Mouse (Mus musculus) MEL (cell line): ENCODE measurements around the gene F2r. TPM values are rescaled to one million over a fixed set of nuclear protein-coding genes. Genes with fewer than 3 reads are reported as not detected.

Source experiments
- DNase-seq: peaks from one replicate; pipeline ENCODE4 v3.0.0; 2011; ENCODE audit warnings: low read depth, low spot score
- H3K27ac ChIP-seq: 2 replicates; pipeline ENCODE4 v1.5.1; 2012; ENCODE audit warnings: low read depth, mild to moderate bottlenecking, control low read depth, low read length, moderate library complexity; ENCODE audit not compliant: control insufficient read depth
- H3K27me3 ChIP-seq, 2 experiments: fragments of 150-350 bp in 1 of 2; sonication (generic) in 1 of 2; 2 replicates each; pipeline ENCODE4 v1.6.1; 2012; ENCODE audit warnings: low read length in 2 of 2, mild to moderate bottlenecking in 2 of 2, improper control_type of control experiment in 1 of 2, moderate library complexity in 1 of 2; ENCODE audit not compliant: insufficient read depth in 2 of 2, control insufficient read depth in 1 of 2
- H3K36me3 ChIP-seq, 2 experiments: 2 replicates each; pipeline ENCODE4 v1.6.1; 2012 to 2014; ENCODE audit warnings: low read length in 2 of 2, improper control_type of control experiment in 1 of 2, inconsistent platforms in 1 of 2, mild to moderate bottlenecking in 1 of 2; ENCODE audit not compliant: insufficient read depth in 2 of 2, control insufficient read depth in 1 of 2
- H3K4me1 ChIP-seq, 2 experiments: fragments of 150-350 bp in 1 of 2; sonication (generic) in 1 of 2; 2 replicates each; pipeline ENCODE4 v1.6.1; 2012; ENCODE audit warnings: low read length in 2 of 2, improper control_type of control experiment in 1 of 2, mild to moderate bottlenecking in 1 of 2; ENCODE audit not compliant: insufficient read depth in 2 of 2, control insufficient read depth in 1 of 2
- H3K4me3 ChIP-seq, 2 experiments: fragments of 150-350 bp in 1 of 2; sonication (generic) in 1 of 2; 2 replicates each; pipeline ENCODE4 v1.5.1; 2012; ENCODE audit warnings: low read depth in 2 of 2, low read length in 2 of 2, mild to moderate bottlenecking in 2 of 2, moderate library complexity in 2 of 2, control low read depth in 1 of 2, improper control_type of control experiment in 1 of 2; ENCODE audit not compliant: control insufficient read depth in 1 of 2, insufficient read depth in 1 of 2
- H3K79me2 ChIP-seq: 2 replicates; pipeline ENCODE4 v1.6.1; 2012; ENCODE audit warnings: mild to moderate bottlenecking, low read length, moderate library complexity; ENCODE audit not compliant: control insufficient read depth, poor library complexity, insufficient read depth
- H3K9ac ChIP-seq: 2 replicates; pipeline ENCODE4 v1.6.1; 2012; ENCODE audit warnings: low read depth, mild to moderate bottlenecking, control low read depth, low read length, moderate library complexity; ENCODE audit not compliant: control insufficient read depth, poor library complexity, severe bottlenecking
- H3K9me3 ChIP-seq: fragments of 150-350 bp; sonication (generic); replicated peaks from 2 replicates; pipeline ENCODE4 v1.6.1; 2012; ENCODE audit warnings: mild to moderate bottlenecking, low read length, improper control_type of control experiment, moderate library complexity; ENCODE audit not compliant: insufficient read depth
- BHLHE40 ChIP-seq: IDR thresholded peaks from 2 replicates; pipeline ENCODE4 v1.6.1; 2012; ENCODE audit warnings: low read depth, mild to moderate bottlenecking, inconsistent platforms, low read length, improper control_type of control experiment, borderline replicate concordance
- CHD2 ChIP-seq: IDR thresholded peaks from 2 replicates; pipeline ENCODE4 v1.6.1; 2011; ENCODE audit warnings: low read length, improper control_type of control experiment
- CTCF ChIP-seq, 3 experiments: IDR thresholded peaks in 2 of 3; conservative IDR thresholded peaks in 1 of 3; 2 replicates each; pipeline ENCODE4 v1.5.1; 2011 to 2012; ENCODE audit warnings: low read length in 3 of 3, low read depth in 2 of 3, mild to moderate bottlenecking in 2 of 3, improper control_type of control experiment in 1 of 3, inconsistent platforms in 1 of 3, mixed read lengths in 1 of 3, moderate library complexity in 1 of 3; ENCODE audit not compliant: control insufficient read depth in 1 of 3, insufficient read depth in 1 of 3, poor library complexity in 1 of 3, severe bottlenecking in 1 of 3
- ELF1 ChIP-seq: IDR thresholded peaks from 2 replicates; pipeline ENCODE4 v1.6.1; 2014; ENCODE audit warnings: low read depth, mild to moderate bottlenecking, inconsistent platforms, low read length, improper control_type of control experiment, moderate library complexity
- KAT2A ChIP-seq: conservative IDR thresholded peaks from 2 replicates; pipeline ENCODE4 v1.6.1; 2012; ENCODE audit warnings: low read depth, low read length, improper control_type of control experiment, inconsistent platforms
- MAX ChIP-seq: IDR thresholded peaks from 2 replicates; pipeline ENCODE4 v1.6.1; 2011; ENCODE audit warnings: low read length, improper control_type of control experiment
- MYC ChIP-seq: IDR thresholded peaks from 2 replicates; pipeline ENCODE4 v1.6.1; 2011; ENCODE audit warnings: low read depth, mild to moderate bottlenecking, low read length, improper control_type of control experiment, moderate library complexity
- NRF1 ChIP-seq: IDR thresholded peaks from 2 replicates; pipeline ENCODE4 v1.6.1; 2014; ENCODE audit warnings: low read depth, mild to moderate bottlenecking, inconsistent platforms, low read length, improper control_type of control experiment, moderate library complexity; ENCODE audit not compliant: poor library complexity, insufficient read depth, severe bottlenecking
- POLR2AphosphoS2 ChIP-seq: IDR thresholded peaks from 2 replicates; pipeline ENCODE4 v1.6.1; 2011; ENCODE audit warnings: low read length, improper control_type of control experiment
- POLR2AphosphoS5 ChIP-seq: IDR thresholded peaks from 2 replicates; pipeline ENCODE4 v1.6.1; 2012; ENCODE audit warnings: low read depth, borderline replicate concordance, mild to moderate bottlenecking, inconsistent platforms, low read length, moderate library complexity, mixed read lengths
- RCOR1 ChIP-seq: IDR thresholded peaks from 2 replicates; pipeline ENCODE4 v1.6.1; 2012; ENCODE audit warnings: low read depth, mild to moderate bottlenecking, inconsistent platforms, low read length, improper control_type of control experiment
- SIN3A ChIP-seq: IDR thresholded peaks from 2 replicates; pipeline ENCODE4 v1.6.1; 2012; ENCODE audit warnings: low read length, improper control_type of control experiment, inconsistent platforms
- SMC3 ChIP-seq: IDR thresholded peaks from 2 replicates; pipeline ENCODE4 v1.6.1; 2011; ENCODE audit warnings: low read depth, low read length, improper control_type of control experiment
- UBTF ChIP-seq: IDR thresholded peaks from 2 replicates; pipeline ENCODE4 v1.6.1; 2012; ENCODE audit warnings: low read depth, mild to moderate bottlenecking, inconsistent platforms, low read length, improper control_type of control experiment, moderate library complexity, borderline replicate concordance; ENCODE audit not compliant: insufficient read depth
- USF1 ChIP-seq: IDR thresholded peaks from 2 replicates; pipeline ENCODE4 v1.6.1; 2014; ENCODE audit warnings: low read depth, mild to moderate bottlenecking, inconsistent platforms, low read length, improper control_type of control experiment, moderate library complexity
- polyA plus RNA-seq, 2 experiments: library from polyadenylated mRNA; stranded (reverse) in 1 of 2; unstranded in 1 of 2; fragments of >175 nt in 1 of 2; fragments of >200 nt in 1 of 2; gene quantifications; 2 replicates each; pipeline versions ENCODE4 v1.2.1 to v1.2.4; 2012; ENCODE audit warnings: low replicate concordance in 2 of 2, low read depth in 1 of 2; ENCODE audit not compliant: insufficient read length in 2 of 2, insufficient read depth in 1 of 2, missing spikeins in 1 of 2
- total RNA-seq: library from RNA; depleted of rRNA; stranded (reverse); fragments of 300-350 nt; gene quantifications from 2 replicates; pipeline ENCODE4 v1.2.3, GENCODE M21; 2012; rRNA removed

Gene F2r
- total and polyA plus RNA-seq, 3 experiments = 19.1 to 32.7 TPM; not detected in 1

DNA sequence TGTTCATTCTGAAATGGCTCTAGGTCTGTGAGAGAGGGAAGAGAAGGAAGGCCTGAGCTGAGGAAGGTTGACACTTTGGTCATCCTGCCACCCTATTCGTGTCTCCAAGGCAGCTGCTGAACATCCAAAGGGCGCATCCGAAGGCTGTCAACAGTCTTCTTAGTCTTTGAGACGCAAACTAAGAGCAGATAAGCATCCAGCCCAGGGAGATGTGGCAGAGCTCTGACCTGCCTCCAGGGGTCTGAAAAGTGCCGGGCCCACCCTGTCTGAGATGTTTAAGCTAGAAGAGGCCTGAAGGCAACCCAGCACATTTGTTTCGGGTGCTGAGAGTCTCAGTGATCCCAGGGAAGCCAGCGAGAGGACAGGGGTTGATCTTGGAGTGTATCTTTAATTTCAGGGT lies 61.0 kb downstream of the F2r start:
- no peaks in the 10 kb centered on the region for H3K79me2 ChIP-seq
- no peaks in the 10 kb centered on the region for H3K36me3 ChIP-seq
- no peak overlapping the region for H3K27ac ChIP-seq
- H3K9me3 ChIP-seq = no peaks in the 10 kb centered on the region
- no peaks in the 10 kb centered on the region; a peak in 1 of 4 replicates for H3K4me1 ChIP-seq
- no peak for DNase-seq
- H3K27me3 ChIP-seq = 0 out of 4 replicates have a peak, but pooled peaks cover 0 to 3% of the 10 kb centered on the region in 2 experiments
- H3K9ac ChIP-seq = no peak overlapping the region
- TF ChIP-seq POLR2AphosphoS2 (no peak), KAT2A (no peak), USF1 (no peak), BHLHE40 (no peak), CHD2 (no peak), SMC3 (no peak), UBTF (no peak), MYC (no peak), MAX (no peak), ELF1 (no peak), POLR2AphosphoS5 (no peak), SIN3A (no peak), RCOR1 (no peak), NRF1 (no peak)
- H3K4me3 ChIP-seq = no peak overlapping the region

DNA sequence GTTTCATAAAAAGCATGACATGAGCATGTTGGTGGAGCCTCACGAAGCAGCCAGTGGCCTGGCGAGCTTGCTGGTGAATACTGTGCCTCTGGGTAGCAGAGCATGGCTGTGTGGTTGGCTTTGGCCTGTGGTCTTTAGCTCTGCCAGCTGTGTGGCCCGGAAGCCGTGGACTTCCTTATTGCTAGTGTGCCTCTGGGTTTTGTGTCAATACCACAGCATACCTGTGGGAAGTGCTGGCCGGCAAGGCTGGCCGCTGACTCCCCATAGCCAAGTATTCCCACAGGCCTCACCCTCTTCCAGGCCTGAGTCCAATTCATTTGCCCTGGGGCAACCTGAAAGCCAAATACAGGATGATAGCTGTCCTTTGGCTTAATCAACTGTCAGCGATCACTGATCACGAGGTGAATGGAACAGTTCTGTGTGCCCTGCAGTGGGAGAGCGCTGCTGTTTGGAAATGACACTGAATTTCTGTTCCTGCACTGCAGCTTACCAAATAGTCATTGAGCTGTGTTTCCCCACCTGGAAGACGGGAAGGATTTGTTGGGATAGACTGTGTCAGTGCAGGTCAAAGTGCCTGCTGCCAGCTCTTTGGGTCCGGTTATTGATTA lies 64.3 kb downstream of the F2r start:
- DNase-seq = no peak
- no peaks in the 10 kb centered on the region for H3K36me3 ChIP-seq

More for the DNA sequence above, 64.3 kb downstream of the F2r start:
- no peaks in the 10 kb centered on the region for H3K79me2 ChIP-seq
- TF ChIP-seq CHD2 (no peak), POLR2AphosphoS2 (no peak), CTCF (IDR thresholded peaks at IDR 0.05 in 2 of 3, conservative IDR thresholded peaks at IDR 0.05 in 1 of 3; ENCODE audit: control insufficient read depth in 1 of 3, insufficient read depth in 1 of 3, low read depth in 2 of 3, low read length in 3 of 3, poor library complexity in 1 of 3, severe bottlenecking in 1 of 3) (no peak)
- H3K4me1 ChIP-seq = no peaks in the 10 kb centered on the region
- no peak overlapping the region for H3K27ac ChIP-seq
- H3K9ac ChIP-seq = no peak overlapping the region
- no peaks in the 10 kb centered on the region for H3K9me3 ChIP-seq
- no peak overlapping the region for H3K4me3 ChIP-seq
- H3K27me3 ChIP-seq = 0 out of 4 replicates have a peak, but pooled peaks cover 0 to 3% of the 10 kb centered on the region in 2 experiments

Other genes starting within 250 kb of the F2r start
- 46.1 and 55.1 TPM in 2 replicates for gene Aggf1, start 243.1 kb downstream of the F2r start, total RNA-seq
- gene Aggf1, start 243.1 kb downstream of the F2r start, polyA plus RNA-seq = 10 to 100 TPM; 50.5 to 74.5 TPM
- gene Crhbp, start 173.6 kb downstream of the F2r start, total RNA-seq = not detected in 2 replicates
- not detected for gene Crhbp, start 173.6 kb downstream of the F2r start, polyA plus RNA-seq
- not detected in 2 replicates for gene S100z, start 139.8 kb downstream of the F2r start, total RNA-seq
- gene S100z, start 139.8 kb downstream of the F2r start, polyA plus RNA-seq = not detected
- gene F2rl1, start 93.3 kb downstream of the F2r start, total RNA-seq = not detected in 2 replicates
- under 1 TPM in 1 of 2 experiments, not detected in 1; 0.06 TPM for gene F2rl1, start 93.3 kb downstream of the F2r start, polyA plus RNA-seq
- 0.07 TPM in 1 of 2 replicates, not detected in the other for gene F2rl2, start 78.4 kb upstream of the F2r start, total RNA-seq
- under 1 TPM in 1 of 2 experiments, not detected in 1; 0.04 TPM for gene F2rl2, start 78.4 kb upstream of the F2r start, polyA plus RNA-seq